ENCODE assay signal across 36 mouse cellular contexts in genomic region chr14:38433793-38434589, GRCm38 (mm10).
"Had no signal": no experiment of that assay in that cellular context is flagged by ENCODE, and none has a peak within 500 bp of the region (broad histone marks: within the 10 kb centered on the region; RNA-seq: fewer than 3 reads in every experiment).

No protein-coding gene starts in this region.

- H3K4me3 ChIP-seq: heart, adult 2 months; heart, embryonic 10.5 days; heart, embryonic 12.5 days; heart, embryonic 13.5 days; heart, embryonic 15.5 days; hindbrain, embryonic 10.5 days; hindbrain, embryonic 12.5 days; hindbrain, embryonic 13.5 days; hindbrain, embryonic 15.5 days; intestine, embryonic 15.5 days; kidney, embryonic 15.5 days; layer of hippocampus, adult 2 months had no signal

- H3K4me2 ChIP-seq: heart, embryonic 11.5 days; heart, embryonic 12.5 days; heart, embryonic 13.5 days; heart, embryonic 15.5 days; hindbrain, embryonic 12.5 days; hindbrain, embryonic 13.5 days; hindbrain, embryonic 14.5 days; hindbrain, embryonic 15.5 days; intestine, embryonic 15.5 days; kidney, embryonic 15.5 days had no signal

- H3K9ac ChIP-seq: heart, embryonic 12.5 days; heart, embryonic 13.5 days; heart, embryonic 15.5 days; hindbrain, embryonic 12.5 days; hindbrain, embryonic 13.5 days; hindbrain, embryonic 14.5 days; hindbrain, embryonic 15.5 days; intestine, embryonic 15.5 days; kidney, embryonic 15.5 days had no signal

- H3K4me1 ChIP-seq: heart, embryonic 10.5 days; heart, embryonic 12.5 days; heart, embryonic 13.5 days; heart, embryonic 15.5 days; hindbrain, embryonic 10.5 days; hindbrain, embryonic 12.5 days; hindbrain, embryonic 13.5 days; hindbrain, embryonic 15.5 days; intestine, embryonic 15.5 days; kidney, embryonic 15.5 days had no signal

- H3K36me3 ChIP-seq: heart, embryonic 10.5 days; heart, embryonic 12.5 days; heart, embryonic 13.5 days; heart, embryonic 15.5 days; hindbrain, embryonic 10.5 days; hindbrain, embryonic 12.5 days; hindbrain, embryonic 13.5 days; hindbrain, embryonic 15.5 days; intestine, embryonic 15.5 days; kidney, embryonic 15.5 days had no signal

- ATAC-seq: hindbrain, embryonic 16.5 days; hindbrain, postnatal 0 days; inflammation-experienced regulatory T-cells, adult 6 months; intestine, embryonic 15.5 days; intestine, embryonic 16.5 days; intestine, postnatal 0 days had no signal

- H3K27me3 ChIP-seq: heart, embryonic 12.5 days; heart, embryonic 13.5 days; heart, embryonic 15.5 days; hindbrain, embryonic 12.5 days; hindbrain, embryonic 13.5 days; hindbrain, embryonic 15.5 days; intestine, embryonic 15.5 days; kidney, embryonic 15.5 days had no signal

- DNase-seq: heart, adult 18-20 months; heart, adult 2 months; heart, postnatal 10 days; heart, postnatal 14 days; heart, postnatal 36 days; heart, postnatal 4 days; kidney, adult 11 months; kidney, adult 18-20 months; kidney, adult 2 months; kidney, adult 8-10 months; kidney, adult 9 months; kidney, postnatal 10 days; kidney, postnatal 14 days; kidney, postnatal 25 days; kidney, postnatal 36 days; kidney, postnatal 4 days; layer of hippocampus, adult 9-11 months had no signal

- H3K27ac ChIP-seq: heart, adult 2 months; heart, embryonic 10.5 days; heart, embryonic 13.5 days; heart, embryonic 15.5 days; hindbrain, embryonic 10.5 days; hindbrain, embryonic 12.5 days; hindbrain, embryonic 13.5 days; hindbrain, embryonic 14.5 days; hindbrain, embryonic 15.5 days; hindbrain, postnatal 0 days; intestine, embryonic 15.5 days; kidney, embryonic 15.5 days; kidney, postnatal 0 days; layer of hippocampus, adult 2 months had no signal

- H3K9me3 ChIP-seq: heart, embryonic 10.5 days; heart, embryonic 12.5 days; heart, embryonic 13.5 days; heart, embryonic 15.5 days; hindbrain, embryonic 10.5 days; hindbrain, embryonic 12.5 days; hindbrain, embryonic 13.5 days; hindbrain, embryonic 15.5 days; intestine, embryonic 15.5 days; kidney, embryonic 15.5 days had no signal
